Mouse (Mus musculus) heart, postnatal 4 days (tissue): ENCODE data around the gene B230217C12Rik. TPM values are rescaled to one million over a fixed set of nuclear protein-coding genes. Genes with fewer than 3 reads are reported as not detected.

ENCODE experiments used
- DNase-seq: peaks from one replicate; pipeline ENCODE4 v3.0.0; 2021
- total RNA-seq, 2 experiments: library from RNA; stranded (reverse); gene quantifications; 2 replicates each; pipeline ENCODE4 v1.2.3; 2021

B230217C12Rik gene
- total RNA-seq, 2 experiments from 2014 or later: 0.77 to 0.79 TPM

GRCm38 (mm10) chr11:97809235-97810121 lies 31.1 kb upstream of the B230217C12Rik start:
- peak; percentile 5 for DNase-seq

GRCm38 (mm10) chr11:97810356-97810755 lies 30.2 kb upstream of the B230217C12Rik start:
- peak; percentile 4 for DNase-seq

GRCm38 (mm10) chr11:97810970-97811369 lies 29.6 kb upstream of the B230217C12Rik start:
- DNase-seq: no peak

DNA sequence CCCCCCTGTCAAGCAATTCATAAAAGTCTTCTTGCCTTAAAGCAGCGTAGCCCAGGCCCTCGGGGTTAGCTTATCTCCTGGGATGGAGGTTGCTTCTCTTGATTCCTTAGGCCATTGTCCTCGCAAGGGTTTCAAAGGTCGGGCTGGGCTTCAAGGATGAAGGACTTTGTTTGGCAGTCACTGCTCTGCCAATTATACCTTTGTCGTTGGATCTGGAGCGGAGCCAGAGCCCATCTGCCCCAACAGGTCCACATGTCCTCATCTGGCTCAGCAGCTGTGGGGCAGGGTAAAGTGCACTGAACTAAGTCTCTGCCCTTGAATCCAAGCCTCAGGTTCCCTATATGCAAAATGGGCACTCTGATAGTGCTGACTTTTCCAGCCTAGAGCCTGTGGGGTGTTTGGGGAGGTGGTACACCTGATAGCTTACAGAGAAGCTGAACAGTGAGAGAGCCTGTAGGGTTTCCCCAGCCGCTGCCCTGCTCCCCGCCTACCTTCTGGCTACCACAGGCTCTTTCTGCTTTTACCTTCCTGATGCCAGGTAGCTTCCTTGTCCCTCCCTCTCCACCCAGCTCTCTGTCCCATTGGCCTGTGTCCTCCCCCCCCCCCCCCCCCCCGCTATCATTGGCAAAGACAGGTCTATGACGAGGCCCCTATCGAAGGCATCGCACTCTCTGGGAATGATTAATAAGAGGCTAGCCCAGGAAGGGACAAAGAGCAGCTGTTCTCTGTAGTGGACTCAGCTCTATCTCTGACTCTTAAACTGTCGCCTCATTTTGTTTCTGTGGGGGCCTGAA lies 28.8 kb upstream of the B230217C12Rik start:
- DNase-seq: no peak

- no peak for DNase-seq
These were observed 28.1 kb upstream of the B230217C12Rik start for GRCm38 (mm10) chr11:97812491-97812921.

DNA sequence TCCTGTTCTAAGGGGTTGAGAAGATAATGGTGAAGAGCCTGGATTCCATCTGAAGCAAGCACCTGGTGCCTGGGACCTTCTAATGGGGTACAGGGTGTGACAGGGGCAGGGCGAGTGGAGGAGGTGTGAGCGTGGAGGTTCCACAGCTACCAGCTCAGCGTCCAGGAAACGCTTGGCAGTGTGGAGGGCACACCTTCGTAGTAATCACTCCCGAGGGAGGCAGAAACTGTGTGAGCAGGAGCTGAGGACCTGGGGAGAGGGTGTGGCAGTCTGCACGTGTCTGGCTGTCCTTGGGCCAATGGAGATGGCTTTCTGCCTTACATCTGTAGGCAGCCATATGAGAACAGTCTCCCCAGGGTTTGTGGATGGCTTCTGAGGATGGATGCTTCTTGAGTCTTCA lies 27.5 kb upstream of the B230217C12Rik start:
- DNase-seq: no peak

DNA sequence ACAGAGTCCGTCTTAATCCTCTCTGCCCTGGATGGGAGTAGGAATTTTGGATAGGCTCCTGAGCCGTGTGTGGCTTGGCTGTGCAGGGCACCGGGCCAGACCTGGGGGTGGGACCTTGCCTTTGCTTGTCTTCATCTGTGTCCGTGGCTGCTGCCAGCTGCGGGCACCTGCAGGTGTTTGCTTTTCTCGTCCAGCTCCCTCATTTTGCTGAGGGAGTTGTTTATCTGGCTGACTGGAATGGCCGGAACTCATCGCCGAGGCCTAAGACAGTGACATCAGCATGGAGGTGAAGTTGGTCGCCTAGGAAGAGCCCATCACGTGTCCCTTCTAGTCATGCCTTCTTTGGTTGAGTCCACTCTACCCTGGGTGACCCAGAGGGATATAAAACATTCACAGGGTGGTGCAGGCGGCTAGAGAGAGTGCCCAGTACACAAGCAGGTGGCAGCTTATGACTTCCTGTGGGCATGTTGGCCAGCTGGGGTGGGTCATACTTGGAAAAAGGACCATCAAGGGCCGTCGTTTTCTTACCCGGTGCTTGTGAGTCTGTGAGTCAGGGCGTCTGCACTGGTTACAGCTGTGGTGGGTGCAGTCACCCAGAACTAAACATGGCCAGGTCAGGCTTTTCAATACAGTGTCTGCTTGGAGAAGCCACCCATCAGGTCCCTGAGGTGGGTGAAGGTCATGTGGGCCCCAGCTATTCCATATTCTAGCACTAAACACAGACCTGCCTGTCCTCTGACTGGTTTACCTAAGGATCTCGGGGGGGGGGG lies 26.6 kb upstream of the B230217C12Rik start:
- DNase-seq: no peak

DNA sequence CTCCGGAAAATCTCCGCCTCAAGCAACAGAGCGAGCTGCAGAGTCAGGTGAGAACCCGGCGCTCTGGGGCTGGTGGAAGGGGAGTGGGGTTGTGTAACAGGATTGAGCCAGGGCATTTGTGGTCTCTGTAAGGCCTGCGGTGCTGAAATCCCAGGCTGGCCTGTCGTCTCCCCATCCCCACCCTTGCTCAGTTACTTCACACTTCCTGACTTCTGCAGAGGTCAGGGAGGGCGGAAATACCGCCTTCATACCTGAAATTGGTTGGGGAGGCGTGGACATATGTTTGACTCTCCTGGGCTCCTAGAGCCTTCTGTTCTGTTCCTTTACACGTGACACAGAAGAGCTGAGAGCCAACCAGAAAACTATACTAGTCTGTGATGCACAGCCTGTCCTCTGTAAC lies 24.8 kb upstream of the B230217C12Rik start:
- no peak for DNase-seq

- no peak for DNase-seq
These were observed 24.4 kb upstream of the B230217C12Rik start for GRCm38 (mm10) chr11:97816176-97816575.

GRCm38 (mm10) chr11:97816916-97817315 lies 23.7 kb upstream of the B230217C12Rik start:
- DNase-seq: no peak

DNA sequence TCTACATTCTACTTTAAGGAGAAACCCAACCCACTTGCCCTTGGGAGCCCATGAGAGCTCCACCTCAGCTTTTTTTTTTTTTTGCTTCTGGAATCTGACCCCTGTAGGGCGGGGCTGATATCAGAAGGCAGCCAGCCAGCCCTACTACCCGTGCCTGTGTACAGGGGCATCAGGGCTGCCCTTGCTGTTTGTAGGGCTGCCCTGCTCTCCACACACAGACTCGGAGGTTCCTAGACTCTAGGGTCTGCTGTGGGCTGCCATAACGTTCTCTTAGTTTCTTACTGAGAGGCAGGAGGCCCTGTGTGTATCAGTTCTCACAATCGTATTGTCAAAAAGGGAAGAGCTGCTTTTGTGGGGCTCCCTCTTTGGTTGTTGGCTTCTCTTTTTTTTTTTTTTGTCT lies 23.2 kb upstream of the B230217C12Rik start:
- DNase-seq: peak; percentile 60

DNA sequence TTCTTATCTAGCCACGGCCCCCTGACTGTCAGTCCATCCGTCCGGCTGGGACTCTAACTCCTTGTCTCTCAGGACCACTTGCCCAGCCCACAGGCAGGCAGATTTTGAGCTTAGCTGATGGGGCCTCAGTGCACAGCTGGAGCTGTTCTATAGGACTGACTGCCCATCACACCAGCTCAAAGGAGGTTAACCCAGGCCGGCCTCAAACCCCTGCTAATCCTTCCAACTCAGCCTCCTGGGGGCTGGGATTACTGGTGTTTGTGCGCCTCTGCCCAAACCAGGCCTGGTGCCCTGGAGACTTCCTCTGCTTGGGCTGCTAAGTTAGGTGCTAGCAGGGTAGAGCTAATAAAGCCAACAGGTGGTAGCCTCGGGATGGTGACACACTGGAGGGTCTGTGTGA lies 22.6 kb upstream of the B230217C12Rik start:
- no peak for DNase-seq

- DNase-seq: peak; percentile 62
These were observed 22.0 kb upstream of the B230217C12Rik start for GRCm38 (mm10) chr11:97818571-97818970.

- DNase-seq: no peak
These were observed 21.5 kb upstream of the B230217C12Rik start for GRCm38 (mm10) chr11:97819102-97819501.

DNA sequence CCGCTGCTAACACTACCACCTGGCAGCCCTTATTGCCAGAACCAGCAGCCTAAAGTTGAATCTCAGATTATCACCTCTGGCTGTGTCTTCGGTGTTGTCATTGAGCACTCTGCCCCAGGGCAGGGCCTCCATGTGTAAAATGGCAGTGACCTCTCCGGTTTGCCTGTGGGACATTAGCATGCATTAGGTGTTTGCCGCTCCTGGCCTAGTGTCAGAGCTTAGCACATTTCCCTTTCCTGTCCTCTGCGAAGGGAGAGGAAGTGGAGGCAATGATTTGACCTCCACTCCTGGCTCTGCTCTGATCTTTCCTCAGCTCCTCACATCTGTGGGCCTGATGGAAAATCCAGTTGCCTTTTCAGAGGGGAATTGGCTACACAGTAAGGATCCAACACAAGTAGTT lies 20.7 kb upstream of the B230217C12Rik start:
- DNase-seq: no peak

- peak; percentile 68 for DNase-seq
These were observed 19.7 kb upstream of the B230217C12Rik start for GRCm38 (mm10) chr11:97820840-97821239.

DNA sequence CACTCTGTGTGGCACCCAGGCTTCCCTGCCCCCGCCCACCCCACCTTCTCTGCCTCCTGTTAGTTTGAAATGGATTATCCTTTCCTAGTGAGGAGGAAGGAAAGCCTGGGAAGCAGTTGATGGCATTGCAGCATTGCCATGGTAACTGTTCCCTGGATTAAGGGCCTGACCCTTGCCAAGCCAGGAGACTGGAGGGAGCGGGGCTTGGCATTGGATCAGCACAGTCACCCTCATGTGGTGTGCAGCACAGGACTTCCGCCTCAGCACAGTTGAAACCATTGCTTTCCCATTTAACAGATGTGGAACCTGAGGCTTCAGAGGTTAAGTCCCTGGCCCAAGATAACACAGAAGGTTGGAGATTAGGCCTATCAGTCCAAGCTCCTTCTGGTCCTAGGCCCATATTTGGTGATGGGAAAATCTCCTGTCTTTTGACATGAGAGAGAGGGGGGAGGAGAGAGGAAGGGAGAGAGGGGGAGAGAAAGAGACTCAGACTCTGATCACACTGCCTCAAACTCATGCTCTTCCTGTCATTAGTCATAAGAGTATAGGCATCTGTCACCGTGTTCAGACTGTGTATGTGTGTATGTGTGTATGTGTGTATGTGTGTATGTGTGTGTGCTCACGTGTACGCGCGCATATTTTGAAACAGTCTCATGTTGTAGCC lies 19.0 kb upstream of the B230217C12Rik start:
- DNase-seq: no peak

DNA sequence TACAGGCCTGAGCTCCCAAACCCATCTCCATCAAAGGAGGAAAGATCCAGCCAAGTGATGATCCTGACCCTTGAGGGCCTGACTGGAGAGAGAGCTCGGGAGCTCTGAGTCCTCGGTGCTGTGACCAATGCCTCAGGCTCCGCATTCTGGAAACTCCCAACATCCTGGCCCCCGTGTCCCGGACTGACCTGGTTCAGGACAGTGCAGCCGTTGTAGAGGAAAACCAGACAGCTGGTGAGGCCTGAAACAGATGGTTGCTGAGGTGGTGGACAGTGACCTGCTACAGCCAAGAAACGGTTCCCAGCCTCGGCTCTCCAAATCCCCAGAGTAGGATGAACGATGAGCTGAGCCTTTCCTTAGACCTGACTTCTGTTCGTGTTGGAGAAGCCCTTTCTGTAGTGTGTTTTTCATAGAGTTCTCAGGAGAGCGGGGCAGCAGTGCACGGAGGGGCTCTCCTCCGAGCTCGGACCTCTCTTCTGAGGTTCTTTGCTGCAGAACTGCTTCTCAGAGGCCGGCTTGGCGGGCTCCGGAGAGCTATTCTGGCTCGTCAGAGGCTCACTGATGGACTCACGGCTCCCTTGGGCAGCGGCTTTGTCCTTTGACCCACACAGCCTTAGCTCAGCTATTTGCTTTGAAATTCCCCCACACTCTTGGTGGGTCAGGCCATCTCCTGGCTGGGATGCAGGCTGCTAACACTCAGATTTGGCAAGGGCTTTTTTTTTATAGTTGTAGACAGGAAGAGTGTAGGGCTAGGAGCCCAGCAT lies 17.6 kb upstream of the B230217C12Rik start:
- peak; percentile 66 for DNase-seq

DNA sequence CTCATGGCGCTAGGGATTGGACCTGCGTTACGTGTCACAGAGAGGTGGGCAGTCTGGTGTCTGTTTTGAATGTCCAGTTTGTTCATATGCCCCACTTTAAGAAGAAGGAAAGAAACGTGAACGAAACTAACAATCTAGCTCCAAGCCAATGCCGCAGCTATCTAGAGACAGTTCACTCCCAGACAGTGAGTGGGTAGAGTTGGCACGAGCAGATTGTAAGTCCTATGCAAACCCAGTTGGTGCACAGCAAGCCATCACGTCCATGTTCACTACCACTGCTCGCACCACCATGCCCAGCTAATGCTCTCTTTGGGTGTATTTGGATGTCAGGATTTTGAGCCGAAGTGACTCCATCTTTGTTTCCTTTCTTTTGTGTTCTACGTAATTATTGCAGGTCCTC lies 16.4 kb upstream of the B230217C12Rik start:
- no peak for DNase-seq

DNA sequence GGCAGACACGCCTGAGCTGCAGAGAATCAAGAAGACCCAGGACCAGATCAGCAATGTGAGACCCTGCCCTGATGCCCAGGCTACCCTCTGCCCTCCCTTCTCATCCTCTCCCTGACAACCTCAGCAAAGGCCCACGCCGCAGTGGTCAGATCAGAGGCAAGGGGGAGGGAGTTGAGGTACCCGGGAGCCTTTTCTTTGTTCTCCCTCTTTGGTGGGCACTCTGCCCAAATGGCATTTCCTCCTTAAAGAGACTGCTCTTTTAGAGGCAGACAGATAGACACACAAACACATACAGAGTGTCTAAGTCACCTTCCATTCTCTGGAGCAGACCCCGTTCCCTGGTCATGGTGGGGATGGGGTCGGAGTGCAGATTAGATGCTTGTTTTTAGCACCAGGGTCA lies 15.7 kb upstream of the B230217C12Rik start:
- no peak for DNase-seq

DNA sequence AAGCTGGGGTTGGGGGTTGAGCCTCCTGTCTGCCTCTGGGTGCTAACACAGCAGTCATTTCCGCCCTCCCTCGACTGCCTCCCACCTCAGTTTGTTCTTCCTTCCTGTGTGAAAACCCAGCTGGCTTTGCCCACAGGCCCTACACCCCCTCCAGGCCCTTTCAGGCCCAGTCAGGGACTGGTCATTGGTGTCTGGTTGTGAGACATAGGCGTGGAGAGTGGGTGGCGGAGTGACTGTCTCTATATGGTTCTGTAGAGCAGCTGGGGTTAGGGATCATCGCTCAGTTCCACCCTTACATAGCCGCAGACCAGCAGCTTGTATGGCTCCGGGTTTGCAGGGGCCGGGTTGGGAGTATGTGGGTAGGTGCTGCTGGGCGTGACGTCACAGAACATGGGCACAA lies 15.3 kb upstream of the B230217C12Rik start:
- no peak for DNase-seq
